Mouse (Mus musculus) hindbrain, embryonic 10.5 days (tissue): ENCODE data around the gene Ctf1. TPM values are rescaled to one million over a fixed set of nuclear protein-coding genes. Genes with fewer than 3 reads are reported as not detected.

ENCODE experiments used
- DNase-seq: peaks from one replicate; pipeline ENCODE4 v3.0.0-alpha.2; 2017; ENCODE audit warnings: low spot score
- H3K27ac ChIP-seq: fragments of 300-500 bp; sonication (generic); 2 replicates; pipeline ENCODE4 v1.5.1; 2016; ENCODE audit warnings: mild to moderate bottlenecking, moderate library complexity
- H3K27me3 ChIP-seq: fragments of 300-500 bp; sonication (generic); 2 replicates; pipeline ENCODE4 v1.6.1; 2016; ENCODE audit warnings: mild to moderate bottlenecking; ENCODE audit not compliant: poor library complexity, insufficient read depth, severe bottlenecking
- H3K36me3 ChIP-seq: fragments of 300-500 bp; sonication (generic); 2 replicates; pipeline ENCODE4 v1.6.1; 2016; ENCODE audit warnings: mild to moderate bottlenecking, moderate library complexity
- H3K4me1 ChIP-seq: fragments of 300-500 bp; sonication (generic); replicated peaks from 2 replicates; pipeline ENCODE4 v1.6.1; 2016; ENCODE audit warnings: mild to moderate bottlenecking
- H3K4me3 ChIP-seq: fragments of 300-500 bp; sonication (generic); 2 replicates; pipeline ENCODE4 v1.5.1; 2016; ENCODE audit warnings: mild to moderate bottlenecking, moderate library complexity
- H3K9me3 ChIP-seq: fragments of 300-500 bp; sonication (generic); 2 replicates; pipeline ENCODE4 v1.6.1; 2016; ENCODE audit warnings: mild to moderate bottlenecking, moderate library complexity
- WGBS: fragments of 180-500 bp; shearing (Covaris S2); methylation state at CpG from one replicate; pipeline ENCODE4 v1.1.7; 2016; 5-methylcytosine and 5-hydroxymethylcytosine counted together
- polyA plus RNA-seq: library from polyadenylated mRNA; unstranded; fragments of >200 nt; fragmentation: Nextera tagmentation; extraction: Ambion mirVana; gene quantifications from 2 replicates; pipeline ENCODE4 v1.2.1, GENCODE M21; 2016

The Ctf1 gene
- polyA plus RNA-seq, 1 experiment from 2014 or later, result 5.1 TPM

- H3K27ac ChIP-seq, result no peak overlapping the region
- no peak overlapping the region for H3K4me3 ChIP-seq
- DNase-seq, result no peak
- 88% methylated on average over 19 of the region's 19 CpGs for WGBS
- H3K36me3 ChIP-seq, result peaks cover 80% of the 10 kb centered on the region
- no peaks in the 10 kb centered on the region for H3K9me3 ChIP-seq
- peaks cover 30% of the 10 kb centered on the region for H3K4me1 ChIP-seq
- H3K27me3 ChIP-seq, result no peaks in the 10 kb centered on the region
These were observed 37.9 kb downstream of the Ctf1 start for GRCm38 (mm10) chr7:127750131-127751127.

GRCm38 (mm10) chr7:127751619-127752018 is 39.1 kb downstream of the Ctf1 start:
- Histone ChIP-seq H3K27me3 (no peaks in the 10 kb centered on the region), H3K4me3 (no peak overlapping the region), H3K4me1 (peaks cover 41% of the 10 kb centered on the region), H3K27ac (no peak overlapping the region), H3K36me3 (peaks cover 92% of the 10 kb centered on the region), H3K9me3 (no peaks in the 10 kb centered on the region)
- DNase-seq, result no peak
- 94% methylated on average over 5 of the region's 5 CpGs for WGBS

GRCm38 (mm10) chr7:127752069-127752468 is 39.5 kb downstream of the Ctf1 start:
- 94% methylated on average over 27 of the region's 27 CpGs for WGBS
- Histone ChIP-seq H3K4me1 (peaks cover 37% of the 10 kb centered on the region), H3K27ac (no peak overlapping the region), H3K27me3 (no peaks in the 10 kb centered on the region), H3K9me3 (no peaks in the 10 kb centered on the region), H3K4me3 (no peak overlapping the region), H3K36me3 (peaks cover 96% of the 10 kb centered on the region)
- no peak for DNase-seq

GRCm38 (mm10) chr7:127753158-127753557 is 40.6 kb downstream of the Ctf1 start:
- Histone ChIP-seq H3K9me3 (no peaks in the 10 kb centered on the region), H3K4me1 (peaks cover 26% of the 10 kb centered on the region), H3K36me3 (peaks cover 100% of the 10 kb centered on the region), H3K4me3 (no peak overlapping the region), H3K27me3 (no peaks in the 10 kb centered on the region), H3K27ac (no peak overlapping the region)
- no peak for DNase-seq
- 79% methylated on average over 5 of the region's 5 CpGs for WGBS

GRCm38 (mm10) chr7:127753741-127754140 is 41.2 kb downstream of the Ctf1 start:
- WGBS, result 91% methylated on average over 7 of the region's 7 CpGs
- H3K4me1 ChIP-seq, result 0 out of 2 replicates have a peak, but pooled peaks cover 20% of the 10 kb centered on the region
- peaks cover 100% of the 10 kb centered on the region for H3K36me3 ChIP-seq

GRCm38 (mm10) chr7:127759716-127760115 is 47.2 kb downstream of the Ctf1 start:
- no peaks in the 10 kb centered on the region for H3K27me3 ChIP-seq
- 0 out of 2 replicates have a peak, but pooled peaks cover 11% of the 10 kb centered on the region for H3K4me1 ChIP-seq
- peaks cover 98% of the 10 kb centered on the region for H3K36me3 ChIP-seq
- no peak overlapping the region for H3K4me3 ChIP-seq
- DNase-seq, result no peak
- WGBS, result 65% methylated on average over 6 of the region's 6 CpGs
- H3K27ac ChIP-seq, result no peak overlapping the region
- H3K9me3 ChIP-seq, result no peaks in the 10 kb centered on the region

More at GRCm38 (mm10) chr7:127753741-127754140, 41.2 kb downstream of the Ctf1 start:
- no peaks in the 10 kb centered on the region for H3K27me3 ChIP-seq
- H3K27ac ChIP-seq, result no peak overlapping the region
- H3K4me3 ChIP-seq, result no peak overlapping the region
- DNase-seq, result no peak
- H3K9me3 ChIP-seq, result no peaks in the 10 kb centered on the region

GRCm38 (mm10) chr7:127760478-127760877 is 47.9 kb downstream of the Ctf1 start:
- Histone ChIP-seq H3K4me3 (no peak overlapping the region), H3K27me3 (no peaks in the 10 kb centered on the region), H3K36me3 (peaks cover 98% of the 10 kb centered on the region), H3K4me1 (0 out of 2 replicates have a peak, but pooled peaks cover 11% of the 10 kb centered on the region), H3K27ac (no peak overlapping the region), H3K9me3 (no peaks in the 10 kb centered on the region)
- 94% methylated on average over 3 of the region's 3 CpGs for WGBS
- DNase-seq, result no peak

GRCm38 (mm10) chr7:127761026-127761425 is 48.5 kb downstream of the Ctf1 start:
- peak; percentile 66 for DNase-seq
- WGBS, result 51% methylated on average over 7 of the region's 7 CpGs
- Histone ChIP-seq H3K36me3 (peaks cover 98% of the 10 kb centered on the region), H3K4me3 (no peak overlapping the region), H3K27me3 (no peaks in the 10 kb centered on the region), H3K27ac (no peak overlapping the region), H3K4me1 (0 out of 2 replicates have a peak, but pooled peaks cover 6% of the 10 kb centered on the region), H3K9me3 (no peaks in the 10 kb centered on the region)

GRCm38 (mm10) chr7:127763642-127764041 is 51.1 kb downstream of the Ctf1 start:
- no peak for DNase-seq
- Histone ChIP-seq H3K36me3 (peaks cover 98% of the 10 kb centered on the region), H3K27me3 (no peaks in the 10 kb centered on the region), H3K27ac (no peak overlapping the region), H3K4me3 (no peak overlapping the region), H3K4me1 (peaks cover 13% of the 10 kb centered on the region), H3K9me3 (no peaks in the 10 kb centered on the region)
- WGBS, result 92% methylated on average over 4 of the region's 4 CpGs

GRCm38 (mm10) chr7:127765756-127766155 is 53.2 kb downstream of the Ctf1 start:
- peaks cover 34% of the 10 kb centered on the region for H3K4me1 ChIP-seq
- 92% methylated on average over 2 of the region's 2 CpGs for WGBS
- no peaks in the 10 kb centered on the region for H3K27me3 ChIP-seq
- H3K4me3 ChIP-seq, result no peak overlapping the region
- H3K27ac ChIP-seq, result no peak overlapping the region
- no peaks in the 10 kb centered on the region for H3K9me3 ChIP-seq
- H3K36me3 ChIP-seq, result peaks cover 79% of the 10 kb centered on the region
- DNase-seq, result no peak

- WGBS, result 79% methylated on average over 17 of the region's 17 CpGs
- Histone ChIP-seq H3K36me3 (peaks cover 67% of the 10 kb centered on the region), H3K4me1 (peaks cover 40% of the 10 kb centered on the region), H3K27ac (no peak overlapping the region), H3K27me3 (no peaks in the 10 kb centered on the region), H3K9me3 (no peaks in the 10 kb centered on the region), H3K4me3 (0 out of 2 replicates have a peak overlapping the region, but pooled peaks have one; percentile 12)
- no peak for DNase-seq
These were observed 54.5 kb downstream of the Ctf1 start for GRCm38 (mm10) chr7:127766851-127767609.
